Mouse (Mus musculus) lung, postnatal 0 days (tissue): ENCODE measurements at regions not wholly inside any gene's neighbourhood (a gene's known extent, or its start where the extent isn't known, plus 50 kb on each side); places are given as distances from the start of the nearest gene placed in this dataset.
A peak's percentile ranks its signal among the peaks of the same experiment; 100 is the strongest.
"Not testable (repeated sequence)": the region's sequence is repeated elsewhere in the genome, so short reads cannot be mapped to it uniquely, and the experiment has no call there.

Experiments used
- ATAC-seq: fragments of 200-750 bp; cut with Nextera tagmentation; 2 replicates; pipeline ENCODE4 v1.8.0; 2017; ENCODE audit warnings: moderate library complexity
- DNase-seq: peaks from one replicate; pipeline ENCODE4 v3.0.0-alpha.2; 2016; ENCODE audit warnings: low spot score
- H3K27ac ChIP-seq: fragments of 300-500 bp; sonication (generic); 2 replicates; pipeline ENCODE4 v1.5.1; 2014; ENCODE audit warnings: antibody characterized with exemption, mild to moderate bottlenecking, low read length, mixed read lengths
- H3K27me3 ChIP-seq: fragments of 300-500 bp; sonication (generic); replicated peaks from 2 replicates; pipeline ENCODE4 v1.6.1; 2014; ENCODE audit warnings: low read length, mixed read lengths; ENCODE audit not compliant: insufficient read depth
- H3K36me3 ChIP-seq: fragments of 300-500 bp; sonication (generic); 2 replicates; pipeline ENCODE4 v1.6.1; 2014; ENCODE audit warnings: low read length, mixed read lengths; ENCODE audit not compliant: insufficient read depth
- H3K4me1 ChIP-seq: fragments of 300-500 bp; sonication (generic); 2 replicates; pipeline ENCODE4 v1.6.1; 2014; ENCODE audit warnings: antibody characterized with exemption, low read depth, low read length, mixed read lengths; ENCODE audit not compliant: insufficient read depth
- H3K4me2 ChIP-seq: fragments of 300-500 bp; sonication (generic); replicated peaks from 2 replicates; pipeline ENCODE4 v1.6.1; 2014; ENCODE audit warnings: low read depth, mild to moderate bottlenecking, low read length, moderate library complexity, mixed read lengths
- H3K4me3 ChIP-seq: fragments of 300-500 bp; sonication (generic); 2 replicates; pipeline ENCODE4 v1.5.1; 2014; ENCODE audit warnings: low read depth, low read length
- H3K9ac ChIP-seq: fragments of 300-500 bp; sonication (generic); replicated peaks from 2 replicates; pipeline ENCODE4 v1.6.1; 2014; ENCODE audit warnings: low read depth, mild to moderate bottlenecking
- H3K9me3 ChIP-seq: fragments of 300-500 bp; sonication (generic); 2 replicates; pipeline ENCODE4 v1.6.1; 2016; ENCODE audit warnings: low read length, mixed read lengths
- CTCF ChIP-seq: IDR thresholded peaks from 2 replicates; pipeline ENCODE4 v1.5.1; 2016; ENCODE audit warnings: antibody characterized with exemption, mild to moderate bottlenecking
- EP300 ChIP-seq: IDR thresholded peaks from 2 replicates; pipeline ENCODE4 v1.6.1; 2016; ENCODE audit warnings: antibody characterized with exemption, mild to moderate bottlenecking, control low read depth
- WGBS: fragments of 180-500 bp; shearing (Covaris S2); extraction: QIAGEN DNeasy Blood & Tissue Kit; methylation state at CpG from one replicate; pipeline ENCODE4 v1.1.7; 2014; 5-methylcytosine and 5-hydroxymethylcytosine counted together

GRCm38 (mm10) chr15:96793251-96793650 lies 93.7 kb upstream of the Slc38a2 start:
- no peak for DNase-seq
- 94% methylated on average over 15 of the region's 15 CpGs for WGBS
- Histone ChIP-seq H3K4me1 (no peaks in the 10 kb centered on the region; the same call in 1 of the 2 replicates), H3K36me3 (no peaks in the 10 kb centered on the region), H3K9me3 (no peaks in the 10 kb centered on the region), H3K27me3 (no peaks in the 10 kb centered on the region), H3K4me2 (no peak overlapping the region), H3K9ac (no peak overlapping the region), H3K4me3 (no peak overlapping the region), H3K27ac (no peak overlapping the region)
- no peak for ATAC-seq
- TF ChIP-seq CTCF: no peak
- TF ChIP-seq EP300: no peak

- Histone ChIP-seq H3K4me2 (no peak overlapping the region), H3K27me3 (no peaks in the 10 kb centered on the region), H3K9me3 (no peaks in the 10 kb centered on the region), H3K4me3 (no peak overlapping the region), H3K4me1 (no peaks in the 10 kb centered on the region), H3K9ac (no peak overlapping the region), H3K27ac (no peak overlapping the region), H3K36me3 (no peaks in the 10 kb centered on the region)
- WGBS: 72% methylated on average over 6 of the region's 6 CpGs
- TF ChIP-seq CTCF (no peak), EP300 (no peak)
- DNase-seq (no peak), ATAC-seq (no peak)
Observed at GRCm38 (mm10) chr15:96791306-96791705, 91.8 kb upstream of the Slc38a2 start.

GRCm38 (mm10) chr15:96787921-96788320 lies 88.4 kb upstream of the Slc38a2 start:
- not testable (repeated sequence) for H3K4me1 ChIP-seq, H3K9ac ChIP-seq, ATAC-seq, H3K36me3 ChIP-seq, H3K9me3 ChIP-seq, H3K4me2 ChIP-seq, H3K4me3 ChIP-seq, H3K27ac ChIP-seq, H3K27me3 ChIP-seq, DNase-seq
- WGBS: 98% methylated on average over 2 of the region's 2 CpGs

- Histone ChIP-seq H3K4me1 (no peaks in the 10 kb centered on the region), H3K4me3 (no peak overlapping the region), H3K9me3 (no peaks in the 10 kb centered on the region), H3K27ac (no peak overlapping the region), H3K27me3 (no peaks in the 10 kb centered on the region), H3K9ac (no peak overlapping the region), H3K4me2 (no peak overlapping the region), H3K36me3 (no peaks in the 10 kb centered on the region)
- DNase-seq (no peak), ATAC-seq (no peak)
- no peak for TF ChIP-seq EP300
- no peak for TF ChIP-seq CTCF
- WGBS: 84% methylated on average over 7 of the region's 7 CpGs
Observed at GRCm38 (mm10) chr15:96784578-96784977, 85.0 kb upstream of the Slc38a2 start.

- ATAC-seq (no peak), DNase-seq (no peak)
- Histone ChIP-seq H3K4me2 (no peak overlapping the region), H3K4me1 (no peaks in the 10 kb centered on the region), H3K9ac (no peak overlapping the region), H3K27me3 (no peaks in the 10 kb centered on the region), H3K27ac (no peak overlapping the region), H3K36me3 (no peaks in the 10 kb centered on the region), H3K4me3 (no peak overlapping the region), H3K9me3 (no peaks in the 10 kb centered on the region)
- TF ChIP-seq CTCF: peak; percentile 26
- TF ChIP-seq EP300: no peak
- WGBS: 81% methylated on average over 5 of the region's 5 CpGs
Observed at GRCm38 (mm10) chr15:96781560-96781959, 82.0 kb upstream of the Slc38a2 start.

GRCm38 (mm10) chr15:96780606-96781005 lies 81.1 kb upstream of the Slc38a2 start:
- 84% methylated on average over 5 of the region's 5 CpGs for WGBS

GRCm38 (mm10) chr15:96779358-96779757 lies 79.8 kb upstream of the Slc38a2 start:
- TF ChIP-seq CTCF (no peak), EP300 (peak; percentile 92)
- H3K27me3 ChIP-seq: no peaks in the 10 kb centered on the region
- H3K9ac ChIP-seq: no peak overlapping the region
- H3K4me1 ChIP-seq: peaks cover 4% of the 10 kb centered on the region; the same call in 1 of the 2 replicates
- ATAC-seq: peak; percentile 75
- no peak overlapping the region for H3K4me3 ChIP-seq
- DNase-seq: peak; percentile 40
- 53% methylated on average over 7 of the region's 7 CpGs for WGBS
- no peak overlapping the region for H3K4me2 ChIP-seq
- H3K9me3 ChIP-seq: no peaks in the 10 kb centered on the region
- H3K36me3 ChIP-seq: no peaks in the 10 kb centered on the region
- H3K27ac ChIP-seq: no peak overlapping the region

More at GRCm38 (mm10) chr15:96780606-96781005, 81.1 kb upstream of the Slc38a2 start:
- TF ChIP-seq CTCF (no peak), EP300 (no peak)
- Histone ChIP-seq H3K4me3 (no peak overlapping the region), H3K27ac (no peak overlapping the region), H3K27me3 (no peaks in the 10 kb centered on the region), H3K9ac (no peak overlapping the region), H3K36me3 (no peaks in the 10 kb centered on the region), H3K4me2 (no peak overlapping the region), H3K9me3 (no peaks in the 10 kb centered on the region), H3K4me1 (no peaks in the 10 kb centered on the region)
- ATAC-seq: no peak
- no peak for DNase-seq
